Mouse (Mus musculus): ENCODE measurements at regions not wholly inside any gene's neighbourhood (a gene's known extent, or its start where the extent isn't known, plus 50 kb on each side); places are given as distances from the start of the nearest gene placed in this dataset.
A peak's percentile ranks its signal among the peaks of the same experiment; 100 is the strongest.
"Not testable (repeated sequence)": the region's sequence is repeated elsewhere in the genome, so short reads cannot be mapped to it uniquely, and the experiment has no call there.

DNA sequence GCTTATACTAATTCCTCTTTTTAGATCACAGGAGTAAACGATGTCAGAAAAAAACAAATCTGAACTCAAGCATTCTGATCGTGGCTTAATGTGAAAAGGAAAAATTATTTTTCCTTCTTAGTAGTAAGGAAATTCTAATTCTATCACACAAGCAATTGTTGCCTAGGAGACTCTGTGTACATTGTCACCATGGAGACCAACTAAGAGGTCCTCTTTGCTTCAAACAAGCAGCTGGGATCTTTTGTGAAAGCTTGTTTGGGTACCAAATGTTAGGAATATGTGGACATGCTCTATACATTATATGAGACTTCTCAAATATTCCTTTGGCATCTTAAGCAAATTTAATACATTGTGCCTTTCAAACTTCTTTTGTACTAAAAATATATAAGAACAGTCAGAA lies 345.9 kb upstream of the Atp10a start:
- no peak for DNase-seq (ENCODE audit: low spot score in 2 of 2)

DNA sequence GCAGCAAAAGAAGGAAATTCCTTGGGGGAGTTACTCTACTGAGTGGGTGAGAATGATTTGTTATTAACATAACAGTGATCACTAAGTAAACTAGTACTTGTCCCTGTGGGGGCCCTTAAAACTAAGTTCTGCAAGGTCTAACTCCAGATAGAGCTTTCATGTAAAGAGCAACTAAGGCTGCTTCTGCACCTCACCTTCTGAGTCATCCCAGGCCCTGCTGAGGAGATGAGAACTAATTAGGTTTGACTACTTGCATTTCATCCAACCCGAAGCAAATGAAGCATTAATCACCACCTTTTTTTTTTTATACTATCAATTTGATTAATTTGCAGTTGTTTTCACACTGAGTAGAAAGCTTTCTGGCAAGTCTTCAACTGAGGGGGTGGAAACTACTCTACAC lies 333.6 kb upstream of the Atp10a start:
- no peak for DNase-seq (ENCODE audit: low spot score in 2 of 2)

DNA sequence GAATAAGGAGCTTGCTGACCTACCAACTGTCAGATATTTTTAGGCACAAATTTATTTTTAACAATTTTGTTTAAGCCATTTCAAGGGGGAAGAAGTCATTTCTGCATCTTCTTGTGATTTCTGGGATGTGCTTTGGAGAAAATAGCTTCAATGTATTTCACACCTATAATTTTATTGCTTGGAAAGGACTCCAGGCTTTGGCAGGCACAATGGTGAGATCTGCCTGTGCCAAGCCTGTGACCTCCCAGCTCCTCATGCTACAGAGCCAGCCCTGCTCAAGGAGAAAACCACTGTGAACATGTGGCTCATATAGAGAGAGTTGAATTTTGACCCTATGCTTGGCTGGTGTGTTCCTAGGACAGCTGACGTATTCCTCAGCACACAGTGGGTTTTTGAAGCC lies 288.6 kb upstream of the Atp10a start:
- no peak for DNase-seq (ENCODE audit: low spot score in 2 of 2)

DNA sequence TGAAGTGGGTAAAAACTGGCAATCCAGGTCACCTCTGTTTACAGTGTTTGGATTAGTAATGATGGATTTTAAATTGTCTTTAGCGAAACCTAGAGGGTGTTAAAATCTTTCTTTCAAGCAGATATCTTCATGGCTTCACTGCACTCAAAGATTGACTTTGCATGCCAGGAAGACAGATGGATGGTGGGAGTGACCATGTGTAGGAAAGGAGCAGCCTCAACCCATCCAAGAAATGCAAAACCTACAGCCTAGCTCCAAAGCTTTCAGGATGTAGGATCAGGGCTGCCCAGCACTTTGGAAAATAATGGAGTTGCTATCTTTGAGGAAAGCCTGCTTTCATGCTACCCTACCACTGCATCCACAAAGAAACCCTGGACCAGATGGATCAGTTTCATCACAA lies 272.6 kb upstream of the Atp10a start:
- no peak for DNase-seq (ENCODE audit: low spot score in 2 of 2)

DNA sequence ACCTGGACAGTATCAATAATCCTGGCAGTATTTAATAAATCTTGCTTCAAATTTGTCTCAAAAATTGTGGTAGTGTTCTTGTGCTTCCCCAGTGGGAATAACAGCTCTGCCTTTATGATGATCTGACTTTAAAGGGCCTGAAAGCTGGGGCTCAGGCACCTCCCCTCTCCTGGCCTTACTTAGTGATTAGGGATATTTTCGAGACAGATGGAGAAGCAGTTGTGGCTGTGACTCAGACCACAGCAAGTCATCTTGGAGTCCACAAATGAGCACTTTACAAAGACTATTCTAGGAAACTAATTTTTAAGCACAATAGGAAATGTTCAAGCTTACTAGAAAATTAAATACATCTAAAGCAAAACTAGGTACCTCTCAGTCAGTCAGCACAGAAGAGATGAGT lies 267.6 kb upstream of the Atp10a start:
- DNase-seq (ENCODE audit: low spot score in 2 of 2): no peak

GRCm38 (mm10) chr7:58392391-58393115 lies 263.4 kb upstream of the Atp10a start:
- DNase-seq (ENCODE audit: low spot score in 2 of 2): no peak

DNA sequence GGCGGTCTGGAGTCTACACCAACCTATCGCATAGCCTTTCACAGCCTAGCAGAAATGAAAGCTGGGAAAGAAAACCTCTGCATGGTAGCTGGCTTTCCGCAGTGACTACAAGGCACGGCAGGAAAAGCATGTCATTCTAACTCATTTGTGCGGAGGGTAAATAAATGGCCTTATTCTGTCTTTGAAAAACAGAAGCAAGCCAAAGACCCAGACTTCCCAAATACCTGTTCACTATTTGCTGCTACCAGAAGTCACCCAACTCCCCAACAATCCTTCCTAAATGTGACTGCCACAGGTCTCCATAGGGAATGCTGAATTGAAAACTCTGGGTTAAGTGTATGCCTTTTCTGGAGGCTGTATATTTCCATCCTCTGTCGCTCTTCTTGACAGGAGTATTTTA lies 258.0 kb upstream of the Atp10a start:
- no peak for DNase-seq (ENCODE audit: low spot score in 2 of 2)

GRCm38 (mm10) chr7:58398558-58399144 lies 257.3 kb upstream of the Atp10a start:
- no peak for DNase-seq (ENCODE audit: low spot score in 2 of 2)

GRCm38 (mm10) chr7:58399145-58399604 lies 256.8 kb upstream of the Atp10a start:
- peak; percentile 88 to 93 for DNase-seq (ENCODE audit: low spot score in 2 of 2)

GRCm38 (mm10) chr7:58399651-58400050 lies 256.3 kb upstream of the Atp10a start:
- no peak for DNase-seq (ENCODE audit: low spot score in 2 of 2)

DNA sequence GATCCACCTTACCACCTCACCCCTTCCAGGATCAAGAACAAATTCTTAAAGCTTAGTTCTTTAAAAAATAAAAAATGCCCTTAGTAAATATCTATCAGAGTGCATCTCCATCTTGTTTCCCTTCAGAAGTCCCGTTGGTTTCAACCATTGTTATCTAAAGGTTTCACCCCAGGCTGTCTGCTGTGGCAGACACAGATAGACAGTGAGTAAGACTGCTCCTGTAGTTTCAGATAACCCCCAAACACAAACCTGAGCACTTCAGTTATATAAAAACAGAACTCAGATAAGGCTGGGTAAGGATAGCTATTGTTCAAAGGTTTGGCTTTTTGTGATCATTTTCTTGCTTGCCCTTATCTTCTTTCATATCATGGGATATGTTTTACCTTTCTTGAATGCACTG lies 255.4 kb upstream of the Atp10a start:
- no peak for DNase-seq (ENCODE audit: low spot score in 2 of 2)

DNA sequence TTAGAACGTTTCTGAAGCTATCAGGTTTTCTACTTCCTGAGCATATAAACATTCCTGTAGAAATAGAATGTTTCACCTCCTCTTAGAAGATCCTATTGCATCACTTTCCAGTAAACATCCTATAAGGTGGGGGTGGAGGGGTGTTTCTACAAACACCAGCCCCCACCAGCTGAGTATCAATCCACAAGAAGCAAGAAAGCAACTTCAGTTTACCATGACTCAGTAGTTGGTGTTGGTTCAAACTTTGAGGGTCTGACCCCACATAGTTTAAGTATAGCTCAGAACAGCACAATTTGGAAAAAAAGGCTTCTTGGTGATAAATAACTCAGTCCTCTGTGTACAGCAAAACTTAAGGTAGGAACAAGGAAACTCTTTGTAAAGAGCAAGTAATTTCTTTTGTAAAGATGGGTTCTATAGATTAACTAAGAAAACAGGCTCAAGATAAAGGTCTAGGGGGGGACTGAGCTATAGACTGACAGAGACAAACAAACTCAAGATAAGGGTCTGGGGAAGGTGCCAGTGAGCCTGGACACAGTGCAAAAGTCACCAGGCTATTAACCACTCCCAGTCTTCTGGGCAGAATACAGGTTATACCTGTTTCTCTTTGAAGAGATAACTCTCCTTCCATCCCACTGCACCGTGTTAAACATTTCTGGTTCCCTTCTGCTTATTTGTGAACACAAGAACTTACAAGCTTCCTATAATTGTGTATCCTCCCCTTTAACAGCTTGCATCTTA lies 218.9 kb upstream of the Atp10a start:
- DNase-seq (ENCODE audit: low spot score in 2 of 2): peak in 1 of 2 experiments; percentile 44

DNA sequence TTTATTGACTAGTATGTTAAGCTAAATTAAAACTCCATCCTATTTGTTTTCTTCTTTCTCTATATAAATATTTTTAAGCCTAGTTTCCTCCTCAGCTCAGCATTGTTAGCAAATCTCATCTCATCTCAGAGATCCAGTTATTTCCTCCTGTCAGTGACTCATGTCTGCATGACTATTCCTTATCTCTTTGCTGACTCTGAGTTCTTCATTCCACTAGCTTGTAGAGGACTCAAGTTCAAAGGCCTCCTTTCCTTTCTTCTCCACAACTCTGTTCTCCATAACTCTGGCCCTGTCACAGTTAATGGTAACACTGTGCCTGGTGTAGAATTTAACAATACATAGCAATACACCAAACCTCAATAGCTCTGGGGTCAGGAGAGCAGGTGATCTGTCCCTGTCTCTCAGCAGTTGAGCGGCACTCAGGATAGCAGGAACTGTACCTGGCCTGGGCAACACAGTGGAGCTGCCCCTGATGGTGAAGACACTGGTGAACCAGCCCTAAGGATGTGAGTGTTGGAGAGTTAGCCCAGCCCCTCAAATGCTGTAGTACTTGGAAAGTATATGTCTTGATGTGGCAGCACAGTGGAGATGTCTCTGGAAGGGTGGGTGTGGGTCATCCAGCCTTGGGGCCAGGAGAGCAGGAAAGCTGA lies 213.3 kb upstream of the Atp10a start:
- no peak for DNase-seq (ENCODE audit: low spot score in 2 of 2)

DNA sequence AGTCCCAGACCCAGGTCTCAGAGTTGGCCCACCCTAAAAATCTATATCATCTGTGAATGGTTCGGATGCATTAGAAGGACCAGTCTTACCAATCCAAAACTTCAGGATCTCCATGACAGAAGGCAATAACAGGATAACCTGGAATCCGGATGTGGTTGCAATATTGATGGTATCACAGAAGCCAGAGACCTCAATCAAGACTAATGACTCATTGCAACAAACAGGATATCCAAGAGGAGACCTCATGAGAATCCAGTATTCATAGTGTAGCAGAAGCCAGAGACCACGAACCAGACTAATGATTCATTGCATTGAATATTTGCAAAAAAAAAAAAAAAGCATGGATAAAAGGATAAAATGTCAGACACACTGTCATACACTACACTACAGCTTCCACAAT lies 212.7 kb upstream of the Atp10a start:
- DNase-seq (ENCODE audit: low spot score in 2 of 2): no peak

DNA sequence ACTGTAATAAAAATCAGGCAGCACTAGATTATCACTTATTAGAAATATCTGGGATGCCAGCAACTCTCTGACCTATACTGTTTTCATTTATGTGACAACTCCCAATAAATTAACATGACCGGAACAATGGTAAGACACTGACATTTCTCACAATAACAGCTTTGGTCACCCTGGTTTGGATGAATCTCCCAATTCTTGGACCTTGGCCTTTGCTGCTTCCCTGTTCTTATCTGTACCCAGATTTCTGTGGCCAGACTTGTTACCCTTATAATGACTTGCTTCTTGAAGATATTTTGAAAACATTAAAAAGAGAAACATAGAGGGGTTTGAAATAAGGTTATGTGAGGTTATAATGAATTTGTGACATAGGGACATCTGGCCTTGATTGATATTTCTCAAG lies 210.2 kb upstream of the Atp10a start:
- no peak for DNase-seq (ENCODE audit: low spot score in 2 of 2)

- no peak for DNase-seq (ENCODE audit: low spot score in 2 of 2)
Measured at GRCm38 (mm10) chr7:58446261-58446660, 209.7 kb upstream of the Atp10a start.

GRCm38 (mm10) chr7:58448727-58449126 lies 207.2 kb upstream of the Atp10a start:
- no peak for DNase-seq (ENCODE audit: low spot score in 2 of 2)

DNA sequence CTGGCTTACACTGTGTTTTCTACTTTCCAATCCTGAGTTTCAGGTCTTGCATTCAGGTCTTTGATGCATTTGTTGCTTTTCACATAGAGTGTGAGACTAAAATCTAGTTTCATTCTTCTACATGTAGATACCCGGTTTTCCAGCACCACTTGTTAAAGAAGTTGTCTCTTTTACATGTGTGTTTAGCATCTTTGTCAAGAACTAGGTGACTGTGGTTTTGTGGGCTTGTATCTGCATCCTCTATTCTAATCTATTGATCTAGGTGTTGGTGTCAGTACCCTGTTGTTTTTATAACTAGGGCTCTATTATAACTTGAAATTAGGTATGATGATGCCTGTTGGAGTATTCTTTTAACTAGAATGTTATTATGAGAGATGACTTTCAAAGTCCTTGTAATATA lies 204.0 kb upstream of the Atp10a start:
- DNase-seq (ENCODE audit: low spot score in 2 of 2): no peak

GRCm38 (mm10) chr7:58458146-58458545 lies 197.8 kb upstream of the Atp10a start:
- not testable (repeated sequence) for DNase-seq (ENCODE audit: low spot score in 2 of 2)

DNA sequence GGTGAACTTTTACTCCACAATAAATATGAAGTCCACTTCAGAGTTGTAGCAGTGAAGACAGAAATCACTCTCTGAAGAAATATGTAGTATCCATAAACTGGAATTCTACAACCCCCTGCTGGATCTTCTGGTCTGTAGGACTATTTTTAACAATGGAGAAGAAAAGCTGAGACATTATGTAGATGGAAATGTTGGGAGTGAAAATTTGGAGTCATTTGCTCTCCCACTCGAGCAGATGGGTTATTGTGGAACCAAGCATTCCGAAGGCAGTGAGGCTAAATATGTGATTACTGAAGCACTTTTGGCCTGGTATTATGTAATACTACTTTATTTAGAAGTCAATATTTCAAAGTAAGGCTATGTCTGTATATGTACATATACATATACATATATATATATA lies 195.0 kb upstream of the Atp10a start:
- DNase-seq (ENCODE audit: low spot score in 2 of 2): no peak

DNA sequence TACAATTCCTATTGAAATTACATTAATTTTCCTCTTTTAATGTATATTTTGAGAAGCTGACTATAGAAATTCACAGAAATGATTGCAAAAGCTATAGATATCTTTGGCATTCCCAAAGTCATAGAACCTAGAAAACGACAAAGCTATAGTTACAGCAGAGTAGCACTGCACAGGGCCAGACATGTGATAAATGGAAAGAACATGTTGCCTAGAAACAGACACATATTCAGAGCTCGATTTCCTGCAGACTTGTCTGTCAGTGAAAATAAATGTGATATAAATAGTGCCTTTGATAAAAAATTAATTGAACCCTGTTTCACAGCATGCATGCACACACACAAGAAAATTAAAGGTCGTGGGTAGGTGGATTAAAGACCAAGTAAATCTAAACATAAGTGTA lies 182.8 kb upstream of the Atp10a start:
- no peak for DNase-seq (ENCODE audit: low spot score in 2 of 2)

DNA sequence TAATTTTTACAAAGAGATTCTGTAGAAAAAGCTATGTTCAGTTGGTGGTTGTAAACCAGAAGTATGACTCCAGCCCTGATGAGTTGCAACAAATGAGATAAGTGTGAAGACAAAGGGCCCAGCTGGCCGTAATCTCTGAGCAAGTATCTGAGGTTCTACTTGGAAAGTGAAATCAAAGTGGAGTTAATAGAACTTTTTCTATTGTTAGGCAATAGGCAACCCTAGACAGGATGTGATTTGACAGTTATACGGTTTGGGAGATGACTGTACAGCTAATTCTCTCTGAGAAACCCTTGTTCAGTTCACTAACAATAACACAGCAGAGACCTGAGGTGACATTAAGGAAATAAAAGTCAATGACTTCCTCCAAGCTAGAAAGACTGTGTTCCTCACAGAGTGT lies 180.8 kb upstream of the Atp10a start:
- DNase-seq (ENCODE audit: low spot score in 2 of 2): no peak

Measured in urinary bladder, adult 18-20 months (tissue).